8 mouse cellular contexts compared by ENCODE assay signal in genomic region chr11:88999723-89000526, GRCm38 (mm10). TPM values are rescaled to one million over a fixed set of nuclear protein-coding genes. Genes with fewer than 3 reads are reported as not detected.
A peak's percentile ranks its signal among the peaks of the same experiment; 100 is the strongest.
DNase-seq lines count a peak whose midpoint lies in the region; ATAC-seq and TF ChIP-seq lines count a peak whose summit lies in the region.

No protein-coding gene starts in this region.

- peak overlapping the region; percentile 68 for H3K4me3 ChIP-seq in lung, embryonic 15.5 days
- H3K4me3 ChIP-seq in bone marrow macrophage, adult 2 months (ENCODE audit: insufficient read depth, low read length), result peak overlapping the region; percentile 96
- peak overlapping the region; percentile 40 for H3K4me3 ChIP-seq in hindbrain, embryonic 13.5 days
- H3K4me3 ChIP-seq in liver, embryonic 12.5 days, result peak overlapping the region; percentile 96

- H3K9me3 ChIP-seq in lung, embryonic 15.5 days, result no peaks in the 10 kb centered on the region
- H3K9me3 ChIP-seq in hindbrain, embryonic 13.5 days, result no peaks in the 10 kb centered on the region
- H3K9me3 ChIP-seq in liver, embryonic 12.5 days (replicated peaks), result no peaks in the 10 kb centered on the region

- WGBS in lung, embryonic 15.5 days, result 21% methylated on average over 33 of the region's 33 CpGs
- WGBS in hindbrain, embryonic 13.5 days, result 29% methylated on average over 33 of the region's 33 CpGs
- WGBS in liver, embryonic 12.5 days (ENCODE audit: insufficient replicate concordance), result 5% methylated on average over 33 of the region's 33 CpGs

- ATAC-seq in lung, embryonic 15.5 days (ENCODE audit: borderline replicate concordance, extremely low read depth, low FRiP score, low TSS enrichment), result 0 out of 2 replicates have a peak, but pooled peaks have one; percentile 31
- ATAC-seq in hindbrain, embryonic 13.5 days (ENCODE audit: low FRiP score), result 0 out of 2 replicates have a peak, but pooled peaks have one; percentile 13
- peak; percentile 40 for ATAC-seq in liver, embryonic 12.5 days
- no peak for ATAC-seq in activated CD4-positive, CD25-positive, alpha-beta regulatory T cell, adult 4 months

- H3K4me2 ChIP-seq in lung, embryonic 15.5 days, result peak overlapping the region; percentile 73
- H3K4me2 ChIP-seq in hindbrain, embryonic 13.5 days, result peak overlapping the region; percentile 51
- peak overlapping the region; percentile 93 for H3K4me2 ChIP-seq in liver, embryonic 12.5 days

- H3K4me1 ChIP-seq in lung, embryonic 15.5 days, result peaks cover 27% of the 10 kb centered on the region
- peaks cover 43% of the 10 kb centered on the region for H3K4me1 ChIP-seq in bone marrow macrophage, adult 2 months (ENCODE audit: control insufficient read depth, insufficient read depth, low read length)
- peaks cover 7% of the 10 kb centered on the region; the same call in 1 of the 2 replicates for H3K4me1 ChIP-seq in hindbrain, embryonic 13.5 days (replicated peaks)
- peaks cover 70% of the 10 kb centered on the region for H3K4me1 ChIP-seq in liver, embryonic 12.5 days

- TF ChIP-seq POLR2A in bone marrow macrophage, adult 2 months (IDR thresholded peaks at IDR 0.05; ENCODE audit: borderline replicate concordance, low read depth, low read length), result no peak

- peak overlapping the region; percentile 59 for H3K9ac ChIP-seq in lung, embryonic 15.5 days
- peak overlapping the region; percentile 60 for H3K9ac ChIP-seq in hindbrain, embryonic 13.5 days
- peak overlapping the region; percentile 98 for H3K9ac ChIP-seq in liver, embryonic 12.5 days

- H3K27ac ChIP-seq in lung, embryonic 15.5 days, result peak overlapping the region; percentile 61
- H3K27ac ChIP-seq in bone marrow macrophage, adult 2 months (ENCODE audit: insufficient read depth, low read depth, low read length), result peak overlapping the region; percentile 77
- no peak overlapping the region for H3K27ac ChIP-seq in hindbrain, embryonic 13.5 days
- H3K27ac ChIP-seq in liver, embryonic 12.5 days, result peak overlapping the region; percentile 88

- no peak for DNase-seq in lung, postnatal 36 days
- DNase-seq in yolk sac, embryonic 10.5 days (ENCODE audit: low spot score), result peak; percentile 53
- DNase-seq in left cerebral cortex, adult 11 months (ENCODE audit: low spot score), result no peak

- TF ChIP-seq CTCF in bone marrow macrophage, adult 2 months (IDR thresholded peaks at IDR 0.05; ENCODE audit: low read depth, low read length), result no peak

- no peaks in the 10 kb centered on the region for H3K27me3 ChIP-seq in lung, embryonic 15.5 days
- peaks cover 24% of the 10 kb centered on the region for H3K27me3 ChIP-seq in hindbrain, embryonic 13.5 days
- no peaks in the 10 kb centered on the region for H3K27me3 ChIP-seq in liver, embryonic 12.5 days (replicated peaks)

- no peaks in the 10 kb centered on the region for H3K36me3 ChIP-seq in lung, embryonic 15.5 days
- no peaks in the 10 kb centered on the region for H3K36me3 ChIP-seq in hindbrain, embryonic 13.5 days
- peaks cover 27% of the 10 kb centered on the region for H3K36me3 ChIP-seq in liver, embryonic 12.5 days

RNA-seq across cellular contexts. Expression of gene Trim25, which starts 0.7 kb away (rescaled TPM):
- polyA plus RNA-seq in lung, embryonic 15.5 days (2015; fragmentation: Nextera tagmentation; extraction: Ambion mirVana), result 23.1 and 25.9 TPM in 2 replicates
- 85.2 and 95.7 TPM in 2 replicates for polyA plus RNA-seq in bone marrow macrophage, adult 2 months (2012; ENCODE audit: insufficient read depth, insufficient read length, missing spikeins)
- polyA plus RNA-seq in hindbrain, embryonic 13.5 days (2015; fragmentation: Nextera tagmentation; extraction: Ambion mirVana), result 4.6 and 4.8 TPM in 2 replicates
- polyA plus RNA-seq in liver, embryonic 12.5 days (2016; fragmentation: Nextera tagmentation; extraction: Ambion mirVana), result 23.1 and 25.9 TPM in 2 replicates
- 10 to 100 TPM; 10.3 to 15.4 TPM for polyA plus RNA-seq in activated CD4-positive, CD25-positive, alpha-beta regulatory T cell, adult 4 months (2017; shearing (Covaris generic))

RNA-seq across cellular contexts. Expression of gene Coil, which starts 29.9 kb away (rescaled TPM):
- 16.0 and 16.9 TPM in 2 replicates for polyA plus RNA-seq in lung, embryonic 15.5 days (2015; fragmentation: Nextera tagmentation; extraction: Ambion mirVana)
- polyA plus RNA-seq in bone marrow macrophage, adult 2 months (2012; ENCODE audit: insufficient read depth, insufficient read length, missing spikeins), result 6.0 and 7.2 TPM in 2 replicates
- polyA plus RNA-seq in hindbrain, embryonic 13.5 days (2015; fragmentation: Nextera tagmentation; extraction: Ambion mirVana), result 26.7 and 27.3 TPM in 2 replicates
- 9.3 and 9.7 TPM in 2 replicates for polyA plus RNA-seq in liver, embryonic 12.5 days (2016; fragmentation: Nextera tagmentation; extraction: Ambion mirVana)
- polyA plus RNA-seq in activated CD4-positive, CD25-positive, alpha-beta regulatory T cell, adult 4 months (2017; shearing (Covaris generic)), result 1 to 10 TPM; 4.8 to 6.5 TPM

RNA-seq across cellular contexts. Expression of gene Elobl, which starts 33.2 kb away (rescaled TPM):
- polyA plus RNA-seq in lung, embryonic 15.5 days (2015; fragmentation: Nextera tagmentation; extraction: Ambion mirVana), result not detected in 2 replicates
- not detected in 2 replicates for polyA plus RNA-seq in bone marrow macrophage, adult 2 months (2012; ENCODE audit: insufficient read depth, insufficient read length, missing spikeins)
- polyA plus RNA-seq in hindbrain, embryonic 13.5 days (2015; fragmentation: Nextera tagmentation; extraction: Ambion mirVana), result not detected in 2 replicates
- not detected in 2 replicates for polyA plus RNA-seq in liver, embryonic 12.5 days (2016; fragmentation: Nextera tagmentation; extraction: Ambion mirVana)
- polyA plus RNA-seq in activated CD4-positive, CD25-positive, alpha-beta regulatory T cell, adult 4 months (2017; shearing (Covaris generic)), result not detected

RNA-seq across cellular contexts. Expression of gene Scpep1, which starts 44.7 kb away (rescaled TPM):
- 88.7 and 90.7 TPM in 2 replicates for polyA plus RNA-seq in lung, embryonic 15.5 days (2015; fragmentation: Nextera tagmentation; extraction: Ambion mirVana)
- polyA plus RNA-seq in bone marrow macrophage, adult 2 months (2012; ENCODE audit: insufficient read depth, insufficient read length, missing spikeins), result 259 and 279 TPM in 2 replicates
- 24.5 and 26.0 TPM in 2 replicates for polyA plus RNA-seq in hindbrain, embryonic 13.5 days (2015; fragmentation: Nextera tagmentation; extraction: Ambion mirVana)
- polyA plus RNA-seq in liver, embryonic 12.5 days (2016; fragmentation: Nextera tagmentation; extraction: Ambion mirVana), result 40.4 and 42.2 TPM in 2 replicates
- polyA plus RNA-seq in activated CD4-positive, CD25-positive, alpha-beta regulatory T cell, adult 4 months (2017; shearing (Covaris generic)), result 10 to 100 TPM; 24.0 to 33.4 TPM

Comparison
In these comparisons a context has a peak if more than half of its experiments do, and no peak if none do; other contexts are left out.
1. H3K4me3 ChIP-seq: peak in every context shown above with its lines; median percentile 96 in bone marrow macrophage, adult 2 months; 96 in liver, embryonic 12.5 days; 68 in lung, embryonic 15.5 days; 40 in hindbrain, embryonic 13.5 days.